Mouse (Mus musculus) embryonic facial prominence, embryonic 11.5 days (tissue): ENCODE measurements around the gene Elmo1. TPM values are rescaled to one million over a fixed set of nuclear protein-coding genes. Genes with fewer than 3 reads are reported as not detected.

Experiments
- ATAC-seq: fragments of 200-750 bp; cut with Nextera tagmentation; replicated peaks from 2 replicates; pipeline ENCODE4 v1.8.0; 2017; ENCODE audit warnings: low read depth; ENCODE audit not compliant: insufficient number of reproducible peaks, low FRiP score, low TSS enrichment
- DNase-seq: peaks from one replicate; pipeline ENCODE4 v3.0.0-alpha.2; 2015; ENCODE audit warnings: low spot score
- H3K27ac ChIP-seq: fragments of 300-500 bp; sonication (generic); replicated peaks from 2 replicates; pipeline ENCODE4 v1.5.1; 2014; ENCODE audit warnings: mild to moderate bottlenecking, low read depth, low read length, control low read depth
- H3K27me3 ChIP-seq: fragments of 300-500 bp; sonication (generic); 2 replicates; pipeline ENCODE4 v1.6.1; 2014; ENCODE audit warnings: mild to moderate bottlenecking, low read length, moderate library complexity, mixed read lengths; ENCODE audit not compliant: control insufficient read depth, insufficient read depth
- H3K36me3 ChIP-seq: fragments of 300-500 bp; sonication (generic); replicated peaks from 2 replicates; pipeline ENCODE4 v1.6.1; 2014; ENCODE audit warnings: low read depth, mild to moderate bottlenecking, low read length, moderate library complexity, mixed read lengths; ENCODE audit not compliant: control insufficient read depth, insufficient read depth
- H3K4me1 ChIP-seq: fragments of 300-500 bp; sonication (generic); 2 replicates; pipeline ENCODE4 v1.6.1; 2014; ENCODE audit warnings: low read length, mixed read lengths; ENCODE audit not compliant: control insufficient read depth, insufficient read depth
- H3K4me2 ChIP-seq: fragments of 300-500 bp; sonication (generic); 2 replicates; pipeline ENCODE4 v1.6.1; 2014; ENCODE audit warnings: low read depth, mild to moderate bottlenecking, control low read depth, low read length, moderate library complexity
- H3K4me3 ChIP-seq: fragments of 300-500 bp; sonication (generic); 2 replicates; pipeline ENCODE4 v1.5.1; 2014; ENCODE audit warnings: low read depth, low read length, control low read depth
- H3K9ac ChIP-seq: fragments of 300-500 bp; sonication (generic); replicated peaks from 2 replicates; pipeline ENCODE4 v1.6.1; 2014; ENCODE audit warnings: mild to moderate bottlenecking, control low read depth, low read length
- H3K9me3 ChIP-seq: fragments of 300-500 bp; sonication (generic); replicated peaks from 2 replicates; pipeline ENCODE4 v1.6.1; 2016; ENCODE audit warnings: mild to moderate bottlenecking, low read length, inconsistent platforms, mixed read lengths; ENCODE audit not compliant: control insufficient read depth
- WGBS: fragments of 180-500 bp; shearing (Covaris S2); extraction: QIAGEN DNeasy Blood & Tissue Kit; methylation state at CpG from one replicate; pipeline ENCODE4 v1.1.7; 2014; 5-methylcytosine and 5-hydroxymethylcytosine counted together
- polyA plus RNA-seq: library from polyadenylated mRNA; unstranded; fragments of >200 nt; fragmentation: Nextera tagmentation; extraction: Ambion mirVana; gene quantifications from 2 replicates; pipeline ENCODE4 v1.2.1, GENCODE M21; 2014

The Elmo1 gene
- polyA plus RNA-seq, 1 experiment from 2014 or later = 8.8 TPM

- H3K27ac ChIP-seq = no peak overlapping the region
- no peaks in the 10 kb centered on the region for H3K9me3 ChIP-seq
- no peak overlapping the region for H3K4me2 ChIP-seq
- ATAC-seq (no peak), DNase-seq (no peak)
- WGBS = 86% methylated on average over 3 of the region's 3 CpGs
- H3K36me3 ChIP-seq = no peaks in the 10 kb centered on the region
- no peak overlapping the region for H3K4me3 ChIP-seq
- H3K27me3 ChIP-seq = no peaks in the 10 kb centered on the region
- H3K9ac ChIP-seq = no peak overlapping the region
- no peaks in the 10 kb centered on the region for H3K4me1 ChIP-seq
Observed at GRCm38 (mm10) chr13:20392824-20393598, 302.6 kb downstream of the Elmo1 start.

GRCm38 (mm10) chr13:20397744-20398143 lies 307.3 kb downstream of the Elmo1 start:
- no peak for DNase-seq

DNA sequence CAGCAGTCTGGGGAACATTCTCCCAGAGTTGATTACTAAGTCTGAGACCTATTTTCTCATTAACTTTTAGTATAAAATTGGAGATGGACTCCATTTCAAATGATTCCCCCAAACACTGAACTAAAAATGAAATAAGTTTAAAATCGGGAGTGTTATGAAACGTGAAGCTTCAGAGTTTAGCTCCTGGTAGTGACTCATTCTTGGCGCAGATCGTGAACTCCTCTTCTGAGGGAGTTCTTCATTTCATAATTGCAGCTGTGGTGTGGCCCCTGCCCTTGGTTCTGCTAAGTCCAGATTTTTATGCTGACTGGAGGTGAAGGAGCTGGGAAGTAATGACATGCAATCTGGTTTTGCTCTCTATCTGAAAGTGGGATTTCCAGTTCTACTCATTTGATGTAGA lies 307.9 kb downstream of the Elmo1 start:
- Histone ChIP-seq H3K4me1 (no peaks in the 10 kb centered on the region), H3K27ac (no peak overlapping the region), H3K9me3 (no peaks in the 10 kb centered on the region), H3K9ac (no peak overlapping the region), H3K27me3 (no peaks in the 10 kb centered on the region), H3K36me3 (no peaks in the 10 kb centered on the region), H3K4me2 (no peak overlapping the region), H3K4me3 (no peak overlapping the region)
- WGBS = 78% methylated on average over 4 of the region's 4 CpGs
- DNase-seq (no peak), ATAC-seq (no peak)

More at GRCm38 (mm10) chr13:20397744-20398143, 307.3 kb downstream of the Elmo1 start:
- ATAC-seq = no peak
- no peaks in the 10 kb centered on the region for H3K36me3 ChIP-seq
- H3K9me3 ChIP-seq = no peaks in the 10 kb centered on the region
- no peak overlapping the region for H3K9ac ChIP-seq
- H3K4me1 ChIP-seq = no peaks in the 10 kb centered on the region
- no peak overlapping the region for H3K27ac ChIP-seq
- H3K4me2 ChIP-seq = no peak overlapping the region
- H3K4me3 ChIP-seq = no peak overlapping the region
- WGBS = 74% methylated on average over 3 of the region's 3 CpGs
- no peaks in the 10 kb centered on the region for H3K27me3 ChIP-seq

DNA sequence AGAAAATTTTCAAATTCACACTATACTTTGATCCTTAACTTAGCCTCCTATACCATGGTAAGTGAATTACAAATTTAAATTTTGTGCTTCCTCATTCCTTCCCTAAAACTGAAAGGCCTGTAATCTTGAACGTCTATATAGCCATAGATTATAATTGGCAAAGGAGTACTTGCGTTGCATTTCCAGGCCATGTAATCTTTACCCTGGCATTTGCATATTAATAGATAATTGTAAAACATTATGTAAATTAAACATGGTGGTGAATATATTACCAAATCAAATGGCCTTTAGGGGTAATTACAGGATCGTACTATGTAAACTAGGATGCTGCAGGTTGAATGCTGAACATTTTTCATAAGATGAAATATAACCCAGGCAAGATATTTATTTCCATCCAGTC lies 314.1 kb downstream of the Elmo1 start:
- no peaks in the 10 kb centered on the region for H3K4me1 ChIP-seq
- no peaks in the 10 kb centered on the region for H3K36me3 ChIP-seq
- no peaks in the 10 kb centered on the region for H3K27me3 ChIP-seq
- H3K9ac ChIP-seq = no peak overlapping the region
- H3K4me2 ChIP-seq = no peak overlapping the region
- no peak overlapping the region for H3K4me3 ChIP-seq
- DNase-seq = no peak
- H3K9me3 ChIP-seq = no peaks in the 10 kb centered on the region
- ATAC-seq = no peak
- no peak overlapping the region for H3K27ac ChIP-seq
- WGBS = 80% methylated on average over 3 of the region's 3 CpGs

GRCm38 (mm10) chr13:20406470-20407213 lies 316.2 kb downstream of the Elmo1 start:
- Histone ChIP-seq H3K4me1 (no peaks in the 10 kb centered on the region), H3K4me2 (no peak overlapping the region), H3K27me3 (no peaks in the 10 kb centered on the region), H3K4me3 (no peak overlapping the region), H3K9ac (no peak overlapping the region), H3K27ac (no peak overlapping the region), H3K36me3 (no peaks in the 10 kb centered on the region), H3K9me3 (no peaks in the 10 kb centered on the region)
- no peak for ATAC-seq
- WGBS = 76% methylated on average over 11 of the region's 11 CpGs
- DNase-seq = no peak

- Histone ChIP-seq H3K27ac (no peak overlapping the region), H3K9me3 (no peaks in the 10 kb centered on the region), H3K36me3 (no peaks in the 10 kb centered on the region), H3K27me3 (no peaks in the 10 kb centered on the region), H3K4me1 (no peaks in the 10 kb centered on the region), H3K9ac (no peak overlapping the region), H3K4me2 (no peak overlapping the region), H3K4me3 (no peak overlapping the region)
- DNase-seq (no peak), ATAC-seq (no peak)
- 83% methylated on average over 9 of the region's 9 CpGs for WGBS
Observed at GRCm38 (mm10) chr13:20410306-20411101, 320.1 kb downstream of the Elmo1 start.

DNA sequence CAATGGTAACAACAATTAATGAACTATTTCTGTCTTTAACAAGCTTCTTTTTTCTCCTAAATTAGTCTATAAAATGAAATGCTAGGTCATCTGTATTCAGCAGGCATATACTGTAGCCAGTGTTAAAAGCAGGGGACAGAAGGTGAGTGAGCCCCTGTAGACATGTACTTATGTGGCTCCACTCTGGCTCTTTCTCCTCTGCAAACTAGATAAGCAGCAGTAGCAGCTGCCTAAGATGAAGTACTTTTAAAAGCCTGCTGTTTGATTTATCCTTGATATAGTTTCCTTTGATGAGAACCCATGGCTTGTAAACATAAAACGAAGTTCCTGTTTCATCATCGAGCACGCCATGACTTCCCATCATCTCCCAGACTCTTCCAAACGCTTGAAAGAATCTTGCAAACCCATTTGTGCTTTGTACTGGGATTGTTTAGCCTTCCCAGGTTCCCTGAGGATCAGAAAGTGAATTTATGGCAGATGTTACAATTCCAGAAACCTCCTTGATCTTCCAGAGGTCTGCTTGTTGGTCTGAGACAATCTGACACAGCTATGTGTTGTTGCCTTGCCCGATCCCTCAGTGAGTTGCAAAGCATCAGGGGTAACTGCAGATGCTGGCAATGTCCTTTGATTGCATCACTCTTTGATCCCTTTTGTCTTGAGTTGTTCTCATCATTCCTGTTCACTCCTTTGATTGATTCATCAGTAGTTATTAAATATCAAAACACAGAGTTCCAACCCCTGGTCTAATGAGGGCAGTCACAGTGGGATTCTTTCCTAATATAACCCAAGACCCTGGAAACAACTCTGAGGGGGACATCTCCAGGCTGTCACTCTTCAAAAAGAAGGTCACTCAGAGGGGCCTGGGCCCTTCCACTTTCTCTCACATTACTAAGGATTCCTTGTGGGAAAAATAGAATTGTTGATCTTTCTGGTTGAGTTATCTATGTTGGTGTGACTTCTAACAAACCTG lies 326.6 kb downstream of the Elmo1 start:
- ATAC-seq (no peak), DNase-seq (no peak)
- WGBS = 84% methylated on average over 5 of the region's 5 CpGs

More for the DNA sequence above, 326.6 kb downstream of the Elmo1 start:
- Histone ChIP-seq H3K4me3 (no peak overlapping the region), H3K9ac (no peak overlapping the region), H3K27me3 (no peaks in the 10 kb centered on the region), H3K4me1 (no peaks in the 10 kb centered on the region), H3K9me3 (no peaks in the 10 kb centered on the region), H3K36me3 (no peaks in the 10 kb centered on the region), H3K27ac (no peak overlapping the region), H3K4me2 (no peak overlapping the region)
